Mouse (Mus musculus): ENCODE results near the gene Klk13. TPM values are rescaled to one million over a fixed set of nuclear protein-coding genes. Genes with fewer than 3 reads are reported as not detected.
A peak's percentile ranks its signal among the peaks of the same experiment; 100 is the strongest.

Gene Klk13
- total RNA-seq, 1 experiment from 2014 or later: not detected

GRCm38 (mm10) chr7:43752806-43753205 is 40.4 kb downstream of the Klk13 start:
- no peak for ATAC-seq (replicated peaks in 1 of 2; ENCODE audit: insufficient read depth in 1 of 2, low FRiP score in 2 of 2, low TSS enrichment in 1 of 2, low read depth in 1 of 2, poor library complexity in 2 of 2, severe bottlenecking in 2 of 2)

DNA sequence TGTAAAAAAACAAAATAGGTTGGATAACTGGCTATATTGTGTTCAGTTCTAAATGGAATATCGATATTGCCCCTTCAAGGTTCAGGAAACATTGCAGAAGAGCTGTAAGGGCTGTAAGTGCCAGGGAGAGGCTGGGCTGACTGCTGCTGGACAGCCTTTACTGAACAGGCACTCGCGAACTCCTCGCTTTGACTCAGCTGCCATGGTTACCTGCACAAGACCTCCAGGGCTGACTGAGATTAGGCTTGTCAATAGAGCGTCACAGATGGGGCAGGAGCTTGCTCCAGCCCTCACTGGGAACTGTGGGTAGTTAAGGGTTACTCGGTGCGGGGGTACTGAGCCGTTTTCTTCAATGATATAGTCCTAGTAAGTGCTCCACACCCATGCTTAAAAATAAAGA is 54.1 kb downstream of the Klk13 start:
- ATAC-seq (replicated peaks in 1 of 2; ENCODE audit: insufficient read depth in 1 of 2, low FRiP score in 2 of 2, low TSS enrichment in 1 of 2, low read depth in 1 of 2, poor library complexity in 2 of 2, severe bottlenecking in 2 of 2): no peak

DNA sequence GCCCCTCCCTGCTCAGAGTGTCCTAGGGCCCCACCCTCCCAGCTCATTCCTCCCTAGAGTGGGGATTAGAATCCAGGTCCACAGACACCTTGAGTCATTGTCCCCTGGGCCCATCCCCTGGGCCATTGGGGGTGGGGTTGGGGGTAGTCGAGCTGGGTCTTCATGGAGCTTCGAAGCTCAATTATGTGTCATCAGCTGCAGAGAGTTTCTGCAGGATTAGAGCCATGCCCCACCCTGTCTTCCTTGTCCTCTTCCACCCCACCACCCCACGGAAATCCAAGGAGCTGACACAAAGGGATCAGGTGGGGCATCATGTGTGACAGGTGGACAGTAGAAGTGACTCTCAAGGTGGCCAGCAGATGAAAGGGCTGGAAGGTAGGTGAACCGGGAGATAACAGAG is 56.2 kb downstream of the Klk13 start, which contains the start of gene Klk12:
TSS of gene Klk12 (plus strand) at position 301 of the 400 bp plus-strand sequence.
- ATAC-seq (replicated peaks in 1 of 2; ENCODE audit: insufficient read depth in 1 of 2, low FRiP score in 2 of 2, low TSS enrichment in 1 of 2, low read depth in 1 of 2, poor library complexity in 2 of 2, severe bottlenecking in 2 of 2): no peak

- no peak for ATAC-seq (replicated peaks in 1 of 2; ENCODE audit: insufficient read depth in 1 of 2, low FRiP score in 2 of 2, low TSS enrichment in 1 of 2, low read depth in 1 of 2, poor library complexity in 2 of 2, severe bottlenecking in 2 of 2)
Observed at GRCm38 (mm10) chr7:43769636-43770035, 57.3 kb downstream of the Klk13 start.

DNA sequence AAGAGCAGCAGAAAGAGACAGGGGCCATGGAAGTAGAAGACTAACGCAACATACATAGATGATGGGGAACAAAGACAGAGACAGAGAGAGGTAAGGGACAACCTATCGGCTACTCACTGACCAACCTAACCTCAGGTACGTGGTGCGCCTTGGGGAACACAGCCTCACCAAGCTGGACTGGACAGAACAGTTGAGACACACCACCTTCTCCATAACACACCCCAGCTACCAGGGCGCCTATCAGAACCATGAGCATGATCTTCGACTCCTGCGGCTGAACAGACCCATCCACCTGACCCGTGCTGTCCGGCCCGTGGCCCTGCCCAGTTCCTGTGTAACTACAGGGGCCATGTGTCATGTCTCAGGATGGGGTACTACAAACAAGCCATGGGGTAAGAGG is 58.3 kb downstream of the Klk13 start:
- no peak for ATAC-seq (replicated peaks in 1 of 2; ENCODE audit: insufficient read depth in 1 of 2, low FRiP score in 2 of 2, low TSS enrichment in 1 of 2, low read depth in 1 of 2, poor library complexity in 2 of 2, severe bottlenecking in 2 of 2)

DNA sequence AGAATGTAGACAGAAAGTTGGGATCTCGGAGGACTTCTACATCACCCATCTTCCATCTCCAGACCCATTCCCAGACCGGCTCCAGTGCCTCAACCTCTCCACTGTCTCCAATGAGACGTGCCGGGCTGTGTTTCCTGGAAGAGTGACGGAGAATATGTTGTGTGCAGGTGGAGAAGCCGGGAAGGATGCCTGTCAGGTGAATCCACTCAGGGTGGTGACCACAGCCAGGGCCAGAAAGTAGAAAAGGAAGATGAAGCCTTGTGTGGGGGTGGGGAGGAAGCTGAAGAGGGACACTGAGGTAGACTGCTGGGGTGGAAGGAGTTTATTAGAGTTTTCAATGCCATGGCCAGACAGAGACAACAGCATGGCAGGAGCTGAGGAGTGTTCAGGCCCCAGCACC is 59.5 kb downstream of the Klk13 start:
- ATAC-seq (replicated peaks in 1 of 2; ENCODE audit: insufficient read depth in 1 of 2, low FRiP score in 2 of 2, low TSS enrichment in 1 of 2, low read depth in 1 of 2, poor library complexity in 2 of 2, severe bottlenecking in 2 of 2): no peak

- 0 out of 4 replicates have a peak, but pooled peaks of 1 of the 2 experiments have one; percentile 17 for ATAC-seq (replicated peaks in 1 of 2; ENCODE audit: insufficient read depth in 1 of 2, low FRiP score in 2 of 2, low TSS enrichment in 1 of 2, low read depth in 1 of 2, poor library complexity in 2 of 2, severe bottlenecking in 2 of 2)
Observed at GRCm38 (mm10) chr7:43772901-43773300, 60.5 kb downstream of the Klk13 start.

DNA sequence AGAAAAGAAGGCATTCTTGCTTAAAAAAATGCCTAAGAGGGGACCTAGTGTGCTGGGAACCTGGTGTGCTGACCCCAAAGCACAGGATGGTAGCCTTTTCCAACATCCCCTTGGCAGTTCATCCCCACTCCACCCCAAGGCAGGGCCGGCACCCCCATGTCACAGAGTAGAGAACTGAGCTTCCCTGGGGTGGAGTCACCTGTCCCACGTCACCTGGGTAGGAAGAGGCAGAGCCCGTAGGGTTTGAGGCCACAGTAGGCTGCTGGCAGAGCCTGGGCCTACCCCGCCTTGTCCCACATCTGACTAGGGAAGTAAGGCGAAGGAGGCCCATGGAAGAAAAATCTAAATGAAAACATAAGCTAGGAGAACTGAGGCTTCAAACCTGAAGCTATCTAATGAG is 62.0 kb downstream of the Klk13 start, which contains the start of gene Klk11:
TSS of gene Klk11 (plus strand) at position 241 of the 400 bp plus-strand sequence.
- ATAC-seq (replicated peaks in 1 of 2; ENCODE audit: insufficient read depth in 1 of 2, low FRiP score in 2 of 2, low TSS enrichment in 1 of 2, low read depth in 1 of 2, poor library complexity in 2 of 2, severe bottlenecking in 2 of 2): no peak

DNA sequence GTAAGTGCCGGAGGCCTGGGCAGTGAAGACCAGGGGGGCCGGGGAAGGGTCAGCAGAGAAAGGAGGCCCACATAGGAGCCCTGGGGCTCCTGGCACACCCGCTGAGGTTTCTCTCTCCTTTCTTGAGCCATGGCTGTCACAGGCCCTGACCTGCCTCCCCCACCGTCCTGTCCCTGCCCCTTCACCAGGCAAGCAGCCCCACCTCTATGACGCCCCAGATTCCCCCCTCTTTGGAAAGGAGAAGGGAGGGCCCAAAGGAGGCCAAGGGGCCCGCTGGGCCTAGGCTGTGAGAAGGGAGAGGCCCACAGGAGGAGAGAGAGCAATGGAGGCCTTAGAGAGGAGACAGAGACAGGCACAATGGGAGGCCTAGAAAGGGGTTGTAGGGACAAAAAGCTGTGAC is 62.4 kb downstream of the Klk13 start:
- no peak for ATAC-seq (replicated peaks in 1 of 2; ENCODE audit: insufficient read depth in 1 of 2, low FRiP score in 2 of 2, low TSS enrichment in 1 of 2, low read depth in 1 of 2, poor library complexity in 2 of 2, severe bottlenecking in 2 of 2)

DNA sequence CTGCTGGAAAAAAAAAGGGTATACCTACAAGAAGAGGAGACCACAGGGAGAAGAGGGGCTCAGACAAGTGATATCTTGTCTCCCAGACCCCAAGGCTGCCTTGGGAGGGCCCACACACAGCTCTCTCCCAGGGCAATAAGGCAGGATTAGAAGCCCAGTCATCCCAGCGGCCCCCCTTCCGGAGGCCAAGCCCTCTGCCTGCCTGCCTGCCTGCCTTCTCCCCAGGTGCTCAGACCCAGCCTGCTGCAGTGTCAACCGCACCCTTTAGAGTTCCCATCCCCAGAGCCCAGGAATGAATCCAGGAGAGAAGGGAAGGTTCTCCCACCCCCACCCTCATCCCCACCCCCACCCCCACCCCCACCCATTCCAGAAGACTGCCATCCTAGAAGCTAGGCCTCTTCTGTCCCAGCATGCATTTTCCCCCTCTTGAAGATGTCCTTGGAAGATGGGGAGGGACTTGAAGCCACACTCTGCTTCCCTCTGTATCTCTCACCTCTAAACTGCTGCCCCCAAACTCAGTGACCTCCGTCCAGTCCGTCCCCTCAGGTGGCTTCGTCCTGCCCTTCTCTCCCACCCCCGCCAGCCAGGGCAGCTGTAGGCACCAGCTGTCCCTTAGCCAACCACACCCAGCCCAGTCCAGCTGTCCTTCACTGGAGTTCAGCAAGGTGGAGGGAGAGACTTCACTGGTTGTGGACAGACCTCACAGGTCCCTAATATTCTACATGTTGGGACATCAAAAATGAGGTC is 63.1 kb downstream of the Klk13 start:
- ATAC-seq (replicated peaks in 1 of 2; ENCODE audit: insufficient read depth in 1 of 2, low FRiP score in 2 of 2, low TSS enrichment in 1 of 2, low read depth in 1 of 2, poor library complexity in 2 of 2, severe bottlenecking in 2 of 2): no peak

DNA sequence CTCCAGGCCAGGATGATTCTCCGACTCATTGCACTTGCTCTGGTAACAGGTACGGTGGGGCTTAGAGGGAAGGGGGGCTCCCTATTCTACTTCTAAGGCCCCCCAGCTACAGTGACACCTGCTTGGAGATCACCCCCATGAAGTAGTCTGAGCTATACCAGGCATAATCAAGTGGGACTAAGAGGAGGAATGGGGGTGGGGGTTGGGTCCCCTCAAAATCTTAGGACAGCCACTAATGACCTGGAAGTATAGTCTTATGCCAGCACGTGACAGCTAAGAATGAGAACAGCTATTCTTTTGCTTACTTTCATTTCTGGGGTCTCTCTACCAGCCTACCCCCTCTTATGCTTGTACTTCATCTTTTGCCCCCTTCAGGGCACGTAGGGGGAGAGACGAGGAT is 64.1 kb downstream of the Klk13 start:
- no peak for ATAC-seq (replicated peaks in 1 of 2; ENCODE audit: insufficient read depth in 1 of 2, low FRiP score in 2 of 2, low TSS enrichment in 1 of 2, low read depth in 1 of 2, poor library complexity in 2 of 2, severe bottlenecking in 2 of 2)

Other genes with a start within 250 kb of the Klk13 start
- gene Vsig10l, start 249.4 kb upstream of the Klk13 start, total RNA-seq (2017): 5.0 and 5.1 TPM in 2 replicates
- not detected in 2 replicates for gene Iglon5, start 222.5 kb upstream of the Klk13 start, total RNA-seq (2017)
- gene 4931406B18Rik, start 206.6 kb upstream of the Klk13 start, total RNA-seq (2017): not detected in 2 replicates
- gene Cd33, start 168.1 kb upstream of the Klk13 start, total RNA-seq (2017): 26.9 and 29.0 TPM in 2 replicates
- gene Zfp658, start 150.3 kb upstream of the Klk13 start, total RNA-seq (2017): 6.1 and 6.6 TPM in 2 replicates
- gene Zfp719, start 133.0 kb upstream of the Klk13 start, total RNA-seq (2017): 10.9 and 15.6 TPM in 2 replicates
- not detected in 2 replicates for gene Zfp819, start 105.4 kb upstream of the Klk13 start, total RNA-seq (2017)
- gene Ceacam18, start 77.9 kb upstream of the Klk13 start, total RNA-seq (2017): not detected in 2 replicates
- 1.7 and 4.1 TPM in 2 replicates for gene Siglece, start 52.4 kb upstream of the Klk13 start, total RNA-seq (2017)
- 6.3 and 9.8 TPM in 2 replicates for gene Ctu1, start 40.6 kb upstream of the Klk13 start, total RNA-seq (2017)
- gene Klk14, start 22.1 kb upstream of the Klk13 start, total RNA-seq (2017): not detected in 2 replicates
- gene Klk12, start 56.3 kb downstream of the Klk13 start, total RNA-seq (2017): not detected in 2 replicates
- not detected in 2 replicates for gene Klk11, start 62.0 kb downstream of the Klk13 start, total RNA-seq (2017)
- not detected in 2 replicates for gene Klk10, start 68.5 kb downstream of the Klk13 start, total RNA-seq (2017)
- not detected in 2 replicates for gene Klk9, start 79.3 kb downstream of the Klk13 start, total RNA-seq (2017)
- 45.1 and 49.5 TPM in 2 replicates for gene Klk8, start 85.0 kb downstream of the Klk13 start, total RNA-seq (2017)
- gene Klk7, start 98.7 kb downstream of the Klk13 start, total RNA-seq (2017): 0.10 TPM in 1 of 2 replicates, not detected in the other
- not detected in 2 replicates for gene Klk6, start 111.9 kb downstream of the Klk13 start, total RNA-seq (2017)
- gene Klk5, start 129.4 kb downstream of the Klk13 start, total RNA-seq (2017): not detected in 2 replicates
- not detected in 2 replicates for gene Klk4, start 168.6 kb downstream of the Klk13 start, total RNA-seq (2017)
- gene Klk15, start 221.2 kb downstream of the Klk13 start, total RNA-seq (2017): not detected in 2 replicates
- gene Klk1b8, start 238.1 kb downstream of the Klk13 start, total RNA-seq (2017): not detected in 2 replicates